Mouse (Mus musculus) forebrain, embryonic 13.5 days (tissue): ENCODE results near the gene Slc17a7. TPM values are rescaled to one million over a fixed set of nuclear protein-coding genes. Genes with fewer than 3 reads are reported as not detected.
"Not testable (repeated sequence)": the region's sequence is repeated elsewhere in the genome, so short reads cannot be mapped to it uniquely, and the experiment has no call there.

Experiments used
- ATAC-seq: fragments of 200-750 bp; cut with Nextera tagmentation; 2 replicates; pipeline ENCODE4 v1.8.0; 2017
- H3K27ac ChIP-seq: fragments of 300-500 bp; sonication (generic); 2 replicates; pipeline ENCODE4 v1.5.1; 2015; ENCODE audit warnings: inconsistent platforms, mild to moderate bottlenecking, moderate library complexity
- H3K27me3 ChIP-seq: fragments of 300-500 bp; sonication (generic); 2 replicates; pipeline ENCODE4 v1.6.1; 2015; ENCODE audit warnings: mild to moderate bottlenecking, inconsistent platforms
- H3K36me3 ChIP-seq: fragments of 300-500 bp; sonication (generic); 2 replicates; pipeline ENCODE4 v1.6.1; 2015; ENCODE audit warnings: mild to moderate bottlenecking, inconsistent platforms; ENCODE audit not compliant: poor library complexity, severe bottlenecking
- H3K4me1 ChIP-seq: fragments of 300-500 bp; sonication (generic); 2 replicates; pipeline ENCODE4 v1.6.1; 2015; ENCODE audit warnings: inconsistent platforms
- H3K4me2 ChIP-seq: fragments of 300-500 bp; sonication (generic); 2 replicates; pipeline ENCODE4 v1.6.1; 2015; ENCODE audit warnings: inconsistent platforms, mild to moderate bottlenecking, moderate library complexity
- H3K4me3 ChIP-seq: fragments of 300-500 bp; sonication (generic); 2 replicates; pipeline ENCODE4 v1.5.1; 2015; ENCODE audit warnings: mild to moderate bottlenecking, inconsistent platforms
- H3K9ac ChIP-seq: fragments of 300-500 bp; sonication (generic); 2 replicates; pipeline ENCODE4 v1.6.1; 2015; ENCODE audit warnings: mild to moderate bottlenecking, inconsistent platforms
- H3K9me3 ChIP-seq: fragments of 300-500 bp; sonication (generic); replicated peaks from 2 replicates; pipeline ENCODE4 v1.6.1; 2016; ENCODE audit warnings: inconsistent platforms
- WGBS: fragments of 180-500 bp; shearing (Covaris S2); methylation state at CpG from one replicate; pipeline ENCODE4 v1.1.7; 2015; 5-methylcytosine and 5-hydroxymethylcytosine counted together
- polyA plus RNA-seq: library from polyadenylated mRNA; unstranded; fragments of >200 nt; fragmentation: Nextera tagmentation; extraction: Ambion mirVana; gene quantifications from 2 replicates; pipeline ENCODE4 v1.2.1, GENCODE M21; 2015

The Slc17a7 gene
- polyA plus RNA-seq, result 9.3 and 14.2 TPM in 2 replicates

GRCm38 (mm10) chr7:45163735-45164490, at the start of gene Slc17a7:
Gene Slc17a7, plus strand, starts transcription at chr7:45163949.
- Histone ChIP-seq H3K27ac (peak within 1 kb of the TSS; percentile 25; the same call in 1 of the 2 replicates), H3K4me1 (peaks cover 35% of the 10 kb centered on the region), H3K9me3 (no peaks in the 10 kb centered on the region), H3K36me3 (peaks cover 13% of the 10 kb centered on the region), H3K4me3 (peak within 1 kb of the TSS; percentile 50), H3K9ac (peak within 1 kb of the TSS; percentile 68), H3K27me3 (peaks cover 67% of the 10 kb centered on the region), H3K4me2 (peak within 1 kb of the TSS; percentile 65)
- no peak for ATAC-seq
- 1% methylated on average over 39 of the region's 41 CpGs for WGBS

DNA sequence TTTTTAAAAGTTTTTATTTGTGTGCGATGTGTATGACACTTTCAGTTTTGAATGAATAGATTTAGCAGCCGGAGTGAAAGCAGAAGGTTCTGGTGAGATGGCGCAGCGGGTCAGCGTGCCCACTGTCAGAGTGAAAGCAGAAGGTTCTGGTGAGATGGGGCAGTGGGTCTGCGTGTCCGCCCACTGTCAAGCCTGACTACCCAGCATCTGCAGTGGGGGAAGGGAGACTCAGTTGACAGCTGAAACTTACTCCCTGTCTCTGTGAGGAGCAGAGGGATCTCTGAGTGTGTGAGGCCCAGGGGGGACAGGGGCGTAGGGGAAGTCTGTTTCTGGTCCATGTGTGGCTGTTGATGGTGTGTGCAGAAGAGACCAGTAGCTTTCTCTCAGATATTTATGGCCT, 46.2 kb upstream of the Slc17a7 start:
- Histone ChIP-seq H3K27me3 (no peaks in the 10 kb centered on the region), H3K9ac (no peak overlapping the region), H3K4me3 (no peak overlapping the region), H3K27ac (no peak overlapping the region), H3K9me3 (no peaks in the 10 kb centered on the region), H3K36me3 (peaks cover 51% of the 10 kb centered on the region), H3K4me1 (peaks cover 12% of the 10 kb centered on the region), H3K4me2 (no peak overlapping the region)
- WGBS, result 86% methylated on average over 8 of the region's 8 CpGs
- ATAC-seq, result no peak

- ATAC-seq, result no peak
- WGBS, result 92% methylated on average over 6 of the region's 6 CpGs
- H3K36me3 ChIP-seq, result peaks cover 58% of the 10 kb centered on the region
- no peak overlapping the region for H3K27ac ChIP-seq
- H3K4me1 ChIP-seq, result peaks cover 19% of the 10 kb centered on the region
- no peaks in the 10 kb centered on the region for H3K9me3 ChIP-seq
- no peak overlapping the region for H3K4me3 ChIP-seq
- H3K4me2 ChIP-seq, result no peak overlapping the region
- no peaks in the 10 kb centered on the region for H3K27me3 ChIP-seq
- H3K9ac ChIP-seq, result no peak overlapping the region
Observed at GRCm38 (mm10) chr7:45118336-45118735, 45.4 kb upstream of the Slc17a7 start.

DNA sequence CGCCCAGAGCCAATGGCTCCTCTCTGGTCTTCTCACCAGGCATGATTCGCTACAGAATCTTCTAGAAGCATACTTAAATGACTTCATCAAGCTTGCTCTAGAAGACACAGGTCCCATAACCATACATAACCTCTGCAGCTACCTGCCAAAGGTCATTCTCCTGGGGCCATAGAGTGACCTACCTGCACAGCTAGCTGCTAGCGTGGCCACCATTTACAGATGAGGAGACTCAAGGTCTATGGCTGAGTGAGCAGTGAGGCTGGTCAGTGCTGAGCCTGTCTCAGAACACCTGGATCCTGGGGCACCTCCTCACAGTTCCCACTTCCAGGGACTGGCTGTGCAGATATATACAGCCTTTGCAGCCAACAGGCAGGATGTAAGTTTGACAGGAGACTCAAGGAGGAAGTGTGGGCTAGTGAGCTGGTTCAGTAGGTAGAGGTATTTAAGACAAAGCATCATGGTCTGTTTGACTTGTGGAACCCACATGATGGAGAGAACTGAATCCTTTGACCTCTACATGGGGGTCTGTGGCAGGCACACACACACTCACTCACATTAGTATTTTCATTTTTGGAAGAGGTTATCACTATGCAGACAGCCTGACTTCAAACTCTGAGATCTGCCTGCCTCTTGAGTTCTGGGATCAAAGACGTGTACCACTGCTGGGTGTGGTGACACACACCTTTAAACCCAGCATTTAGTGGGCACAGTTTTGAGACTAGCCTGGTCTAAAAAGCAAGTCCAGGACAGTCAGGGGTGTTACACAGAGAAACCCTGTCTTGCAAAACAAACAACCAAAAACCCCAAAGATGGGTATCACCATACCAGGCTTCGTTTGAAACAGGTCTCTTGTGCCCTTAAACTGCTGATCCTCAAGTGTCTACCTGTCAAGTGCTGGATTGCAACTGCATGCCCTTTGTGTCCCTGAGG, 43.7 kb upstream of the Slc17a7 start:
- ATAC-seq, result no peak
- 77% methylated on average over 5 of the region's 5 CpGs for WGBS

DNA sequence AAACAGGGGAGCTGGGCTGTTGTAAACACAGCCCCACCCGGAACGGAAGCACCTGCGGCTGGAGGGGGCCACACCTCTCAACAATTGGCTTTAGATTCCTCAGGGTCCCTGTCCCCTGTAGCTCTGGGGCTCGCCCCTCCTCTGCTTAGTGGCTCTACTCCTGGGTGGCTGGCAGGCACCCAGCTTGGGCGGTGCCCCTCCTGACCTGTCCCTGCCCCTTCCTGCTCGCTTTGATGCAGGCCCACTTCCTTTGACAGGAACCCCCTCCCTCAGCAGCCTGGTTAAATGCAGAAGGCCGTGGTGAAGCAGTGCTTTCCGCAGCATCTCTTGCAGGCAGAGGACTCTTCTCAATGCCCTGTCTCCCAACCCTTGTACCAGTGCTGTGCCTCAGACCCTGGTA, 42.3 kb upstream of the Slc17a7 start:
- H3K9ac ChIP-seq, result peak overlapping the region; percentile 17; the same call in 1 of the 2 replicates
- H3K4me2 ChIP-seq, result no peak overlapping the region
- no peak overlapping the region for H3K4me3 ChIP-seq
- no peaks in the 10 kb centered on the region for H3K27me3 ChIP-seq
- WGBS, result 85% methylated on average over 8 of the region's 8 CpGs
- H3K9me3 ChIP-seq, result no peaks in the 10 kb centered on the region
- peaks cover 74% of the 10 kb centered on the region for H3K36me3 ChIP-seq
- ATAC-seq, result no peak
- H3K4me1 ChIP-seq, result peaks cover 35% of the 10 kb centered on the region
- H3K27ac ChIP-seq, result peak overlapping the region; percentile 8; the same call in 1 of the 2 replicates

More for the DNA sequence above, 43.7 kb upstream of the Slc17a7 start:
- no peaks in the 10 kb centered on the region for H3K27me3 ChIP-seq
- peaks cover 60% of the 10 kb centered on the region for H3K36me3 ChIP-seq
- no peak overlapping the region for H3K4me2 ChIP-seq
- H3K9ac ChIP-seq, result no peak overlapping the region
- peaks cover 25% of the 10 kb centered on the region for H3K4me1 ChIP-seq
- no peaks in the 10 kb centered on the region for H3K9me3 ChIP-seq
- H3K4me3 ChIP-seq, result no peak overlapping the region
- no peak overlapping the region for H3K27ac ChIP-seq

- ATAC-seq, result no peak
- Histone ChIP-seq H3K36me3 (peaks cover 79% of the 10 kb centered on the region), H3K9me3 (no peaks in the 10 kb centered on the region), H3K4me2 (no peak overlapping the region; the same call in 1 of the 2 replicates), H3K4me1 (peaks cover 41% of the 10 kb centered on the region), H3K9ac (peak overlapping the region; percentile 17; the same call in 1 of the 2 replicates), H3K4me3 (no peak overlapping the region), H3K27ac (no peak overlapping the region), H3K27me3 (no peaks in the 10 kb centered on the region)
Observed at GRCm38 (mm10) chr7:45121966-45122365, 41.8 kb upstream of the Slc17a7 start.

DNA sequence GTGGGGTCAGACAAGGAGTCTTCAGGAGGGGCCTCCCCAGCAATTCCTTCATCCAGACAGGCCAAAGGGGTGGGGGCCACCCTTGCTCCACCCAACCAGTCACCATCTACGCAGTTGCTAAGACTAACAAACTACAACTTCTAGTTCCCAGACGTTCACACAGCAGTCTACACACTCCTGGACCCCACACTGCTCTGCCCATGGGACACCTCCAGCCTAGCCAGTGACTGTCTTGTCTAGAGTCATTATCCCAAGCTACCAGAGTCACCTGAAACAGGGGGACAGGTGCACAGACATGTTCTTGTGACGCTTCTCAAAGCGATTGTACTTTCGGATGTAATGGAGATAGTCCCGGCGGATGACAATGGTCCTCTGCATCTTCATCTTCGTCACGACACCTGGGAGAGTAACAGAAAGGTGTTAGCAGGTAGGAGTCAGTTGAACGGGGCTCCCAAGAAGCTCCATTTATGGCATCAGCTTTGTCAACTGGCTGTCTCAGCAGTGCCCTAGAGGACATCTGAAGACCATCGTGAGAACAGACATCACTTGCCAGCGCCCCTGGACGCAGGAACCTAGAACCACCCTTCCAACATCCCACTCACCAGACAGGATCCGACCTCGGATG, 41.1 kb upstream of the Slc17a7 start:
- peak overlapping the region; percentile 77 for H3K4me2 ChIP-seq
- peak overlapping the region; percentile 99 for H3K9ac ChIP-seq
- peak overlapping the region; percentile 97 for H3K4me3 ChIP-seq
- no peaks in the 10 kb centered on the region for H3K27me3 ChIP-seq
- no peaks in the 10 kb centered on the region for H3K9me3 ChIP-seq
- no peak overlapping the region for H3K27ac ChIP-seq
- peaks cover 82% of the 10 kb centered on the region for H3K36me3 ChIP-seq
- no peak for ATAC-seq
- WGBS, result 87% methylated on average over 15 of the region's 15 CpGs
- peaks cover 48% of the 10 kb centered on the region for H3K4me1 ChIP-seq

DNA sequence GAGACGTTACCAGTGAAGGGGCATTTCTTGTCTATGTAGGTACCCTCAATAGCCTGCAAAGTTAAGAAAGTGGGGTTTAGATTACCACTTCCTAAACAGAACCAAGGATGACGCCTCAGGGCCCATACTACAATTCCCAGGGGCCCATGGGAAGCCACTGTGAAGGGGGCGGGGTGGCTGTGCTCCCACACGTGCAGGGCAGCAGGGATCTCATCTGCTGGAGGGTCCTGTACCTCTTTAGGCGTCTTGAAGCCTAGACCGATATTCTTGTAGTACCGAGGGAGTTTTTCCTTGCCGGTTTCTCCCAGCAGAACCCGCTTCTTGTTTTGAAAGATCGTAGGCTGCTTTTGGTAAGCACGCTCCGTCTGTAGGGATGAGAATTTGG, 40.6 kb upstream of the Slc17a7 start:
- H3K27me3 ChIP-seq, result no peaks in the 10 kb centered on the region
- peaks cover 77% of the 10 kb centered on the region for H3K36me3 ChIP-seq
- WGBS, result 25% methylated on average over 12 of the region's 12 CpGs
- no peaks in the 10 kb centered on the region for H3K9me3 ChIP-seq
- peak overlapping the region; percentile 77 for H3K4me2 ChIP-seq
- H3K9ac ChIP-seq, result peak overlapping the region; percentile 99
- ATAC-seq, result no peak
- H3K4me1 ChIP-seq, result peaks cover 49% of the 10 kb centered on the region
- 0 out of 2 replicates have a peak overlapping the region, but pooled peaks have one; percentile 26 for H3K27ac ChIP-seq
- H3K4me3 ChIP-seq, result peak overlapping the region; percentile 97

- ATAC-seq, result peak; percentile 86
- H3K36me3 ChIP-seq, result peaks cover 64% of the 10 kb centered on the region
- H3K4me2 ChIP-seq, result peak within 1 kb of the TSS; percentile 77
- under 1% methylated on average over 59 of the region's 59 CpGs for WGBS
- H3K9ac ChIP-seq, result peak within 1 kb of the TSS; percentile 99
- H3K4me1 ChIP-seq, result peaks cover 52% of the 10 kb centered on the region
- H3K9me3 ChIP-seq, result no peaks in the 10 kb centered on the region
- H3K27ac ChIP-seq, result peak within 1 kb of the TSS; percentile 89
- H3K4me3 ChIP-seq, result peak within 1 kb of the TSS; percentile 97
- H3K27me3 ChIP-seq, result no peaks in the 10 kb centered on the region
Observed at GRCm38 (mm10) chr7:45124224-45125143, 39.3 kb upstream of the Slc17a7 start, which contains the start of gene Rps11. Gene Rps11, minus strand, starts transcription at chr7:45124439.

DNA sequence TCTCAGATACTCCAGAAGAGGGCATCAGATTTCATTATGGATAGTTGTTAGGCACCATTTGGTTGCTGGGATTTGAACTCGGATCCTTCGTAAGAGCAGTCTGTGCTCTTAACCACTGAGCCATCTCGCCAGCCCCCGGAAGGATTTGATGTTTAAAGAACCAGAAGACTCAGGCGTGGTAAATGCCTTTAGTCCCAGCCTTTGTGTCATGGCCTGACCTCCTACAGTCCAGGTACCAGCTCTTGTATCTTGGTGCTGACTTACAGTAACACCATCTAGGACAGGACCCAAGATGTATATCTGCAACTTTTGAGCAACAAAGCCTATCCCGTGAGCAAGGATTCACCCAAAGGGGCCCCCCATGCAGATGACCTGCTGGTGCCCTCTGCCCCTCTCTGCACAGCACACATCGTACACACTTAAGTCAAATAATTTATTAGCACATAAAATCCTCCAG, 38.6 kb upstream of the Slc17a7 start:
- H3K4me1 ChIP-seq, result peaks cover 58% of the 10 kb centered on the region
- H3K4me3 ChIP-seq, result peak overlapping the region; percentile 97; the same call in 1 of the 2 replicates
- H3K4me2 ChIP-seq, result peak overlapping the region; percentile 77
- peak overlapping the region; percentile 89 for H3K27ac ChIP-seq
- H3K36me3 ChIP-seq, result peaks cover 57% of the 10 kb centered on the region
- no peak overlapping the region for H3K9ac ChIP-seq
- 18% methylated on average over 7 of the region's 7 CpGs for WGBS
- H3K27me3 ChIP-seq, result no peaks in the 10 kb centered on the region
- no peaks in the 10 kb centered on the region for H3K9me3 ChIP-seq
- ATAC-seq, result no peak

DNA sequence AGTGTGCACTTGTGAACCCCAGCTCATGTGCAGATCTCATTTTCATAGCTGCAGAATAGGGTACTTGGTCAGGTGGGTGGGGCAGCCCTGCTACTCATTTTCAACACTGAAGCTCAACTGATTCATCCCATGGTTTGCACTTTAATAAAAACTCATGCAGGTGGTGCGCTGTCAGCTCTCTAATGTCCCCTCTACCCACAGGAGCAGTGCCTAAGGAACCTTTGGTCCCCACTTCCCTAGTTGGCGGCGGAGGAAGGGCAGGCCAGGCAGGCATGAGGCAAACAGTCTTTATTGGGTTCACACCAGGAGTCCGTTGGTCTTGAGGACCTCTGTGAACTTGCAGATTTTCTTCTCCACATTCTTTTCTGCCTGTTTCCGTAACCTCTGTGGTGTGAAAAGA, 38.1 kb upstream of the Slc17a7 start:
- WGBS, result 65% methylated on average over 5 of the region's 5 CpGs

More for the DNA sequence above, 38.1 kb upstream of the Slc17a7 start:
- not testable (repeated sequence) for H3K9me3 ChIP-seq, ATAC-seq, H3K27me3 ChIP-seq
- Histone ChIP-seq H3K4me3 (0 out of 2 replicates have a peak overlapping the region, but pooled peaks have one; percentile 82), H3K27ac (peak overlapping the region; percentile 89), H3K4me1 (peaks cover 58% of the 10 kb centered on the region), H3K9ac (peak overlapping the region; percentile 98; the same call in 1 of the 2 replicates), H3K36me3 (peaks cover 52% of the 10 kb centered on the region), H3K4me2 (peak overlapping the region; percentile 90)
